Mouse (Mus musculus) kidney, embryonic 15.5 days (tissue): ENCODE results near the gene Fam171a2. TPM values are rescaled to one million over a fixed set of nuclear protein-coding genes. Genes with fewer than 3 reads are reported as not detected.
"Not testable (repeated sequence)": the region's sequence is repeated elsewhere in the genome, so short reads cannot be mapped to it uniquely, and the experiment has no call there.

Experiments used
- ATAC-seq: fragments of 200-750 bp; cut with Nextera tagmentation; replicated peaks from 2 replicates; pipeline ENCODE4 v1.8.0; 2017; ENCODE audit warnings: moderate TSS enrichment; ENCODE audit not compliant: low FRiP score
- H3K27ac ChIP-seq: fragments of 300-500 bp; sonication (generic); 2 replicates; pipeline ENCODE4 v1.5.1; 2015; ENCODE audit warnings: mild to moderate bottlenecking, inconsistent platforms
- H3K27me3 ChIP-seq: fragments of 300-500 bp; sonication (generic); 2 replicates; pipeline ENCODE4 v1.6.1; 2015; ENCODE audit warnings: inconsistent platforms
- H3K36me3 ChIP-seq: fragments of 300-500 bp; sonication (generic); 2 replicates; pipeline ENCODE4 v1.6.1; 2015; ENCODE audit warnings: inconsistent platforms
- H3K4me1 ChIP-seq: fragments of 300-500 bp; sonication (generic); 2 replicates; pipeline ENCODE4 v1.6.1; 2015; ENCODE audit warnings: inconsistent platforms
- H3K4me2 ChIP-seq: fragments of 300-500 bp; sonication (generic); 2 replicates; pipeline ENCODE4 v1.6.1; 2015; ENCODE audit warnings: moderate library complexity, mild to moderate bottlenecking, inconsistent platforms
- H3K4me3 ChIP-seq: fragments of 300-500 bp; sonication (generic); replicated peaks from 2 replicates; pipeline ENCODE4 v1.5.1; 2015; ENCODE audit warnings: mild to moderate bottlenecking, inconsistent platforms
- H3K9ac ChIP-seq: fragments of 300-500 bp; sonication (generic); 2 replicates; pipeline ENCODE4 v1.6.1; 2015; ENCODE audit warnings: mild to moderate bottlenecking, inconsistent platforms
- H3K9me3 ChIP-seq: fragments of 300-500 bp; sonication (generic); replicated peaks from 2 replicates; pipeline ENCODE4 v1.6.1; 2016; ENCODE audit warnings: inconsistent platforms
- WGBS: fragments of 180-500 bp; shearing (Covaris S2); methylation state at CpG from one replicate; pipeline ENCODE4 v1.1.7; 2015; ENCODE audit warnings: mixed read lengths; 5-methylcytosine and 5-hydroxymethylcytosine counted together
- polyA plus RNA-seq: library from polyadenylated mRNA; unstranded; fragments of >200 nt; fragmentation: Nextera tagmentation; extraction: Ambion mirVana; gene quantifications from 2 replicates; pipeline ENCODE4 v1.2.1, GENCODE M21; 2015

The Fam171a2 gene
- polyA plus RNA-seq, 1 experiment from 2014 or later, result 7.1 TPM

DNA sequence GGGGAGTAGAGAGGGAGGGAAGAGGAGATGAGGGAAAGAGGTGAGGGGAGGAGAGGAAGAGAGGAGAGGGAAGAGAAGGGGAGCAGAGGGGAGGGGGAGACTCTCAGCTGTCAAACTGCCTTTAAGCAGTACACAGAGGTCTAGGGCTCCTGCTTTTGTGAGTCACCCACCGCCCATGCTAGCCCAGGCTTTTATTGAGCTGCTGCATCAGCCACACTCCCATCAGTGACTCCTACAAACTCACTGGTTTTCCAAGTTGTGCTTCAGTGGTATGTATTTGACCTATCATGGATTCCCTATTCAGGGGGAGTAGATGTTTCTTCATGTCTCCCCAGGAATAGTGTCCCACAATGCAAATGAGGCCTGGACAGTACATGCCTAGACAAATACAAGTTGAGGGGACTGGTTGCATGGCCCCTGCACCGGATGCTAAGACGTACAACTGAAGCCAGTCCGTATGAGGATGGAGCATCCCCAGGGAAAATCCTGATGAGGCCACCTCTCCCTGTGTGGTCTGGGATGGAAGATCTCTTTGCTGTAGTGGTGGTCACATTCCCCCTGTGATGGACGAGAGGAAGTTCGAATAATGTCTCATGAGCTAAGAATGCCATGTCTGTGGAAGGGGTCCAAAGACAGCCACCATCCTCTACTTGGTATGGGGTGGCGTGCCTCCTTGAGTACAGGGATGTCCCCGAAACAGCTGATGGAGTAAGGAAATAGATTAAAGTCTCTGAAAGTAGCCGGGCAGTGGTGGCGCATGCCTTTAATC lies 32.3 kb downstream of the Fam171a2 start:
- Histone ChIP-seq H3K27me3 (no peaks in the 10 kb centered on the region), H3K4me1 (peaks cover 10% of the 10 kb centered on the region), H3K9ac (no peak overlapping the region), H3K27ac (no peak overlapping the region), H3K4me3 (no peak overlapping the region), H3K9me3 (no peaks in the 10 kb centered on the region), H3K36me3 (no peaks in the 10 kb centered on the region), H3K4me2 (no peak overlapping the region)
- WGBS, result 72% methylated on average over 10 of the region's 10 CpGs
- ATAC-seq, result no peak

DNA sequence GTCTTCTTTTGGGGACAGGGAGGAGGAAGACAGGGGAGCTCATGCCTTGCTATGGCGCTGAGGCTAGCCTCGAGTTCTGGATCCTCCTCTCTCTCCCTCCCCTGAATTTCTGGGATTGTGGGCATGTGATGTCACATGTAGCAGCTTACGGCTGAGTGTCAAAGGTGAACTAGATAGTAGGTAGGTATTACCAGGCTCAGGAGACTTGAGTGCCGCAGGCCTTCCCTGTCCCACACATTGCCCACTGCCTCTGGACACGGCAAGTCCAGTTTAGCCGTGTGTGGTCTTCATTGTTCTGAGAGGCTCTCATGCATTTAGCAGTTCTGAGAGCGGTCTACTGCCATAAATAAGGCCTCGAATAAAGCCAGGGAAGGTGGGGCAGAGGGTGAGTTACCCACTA lies 34.4 kb downstream of the Fam171a2 start:
- WGBS, result 75% methylated on average over 8 of the region's 8 CpGs
- H3K4me3 ChIP-seq, result no peak overlapping the region
- H3K9me3 ChIP-seq, result no peaks in the 10 kb centered on the region
- H3K4me1 ChIP-seq, result peaks cover 25% of the 10 kb centered on the region
- H3K9ac ChIP-seq, result no peak overlapping the region
- no peak overlapping the region for H3K4me2 ChIP-seq
- H3K36me3 ChIP-seq, result no peaks in the 10 kb centered on the region
- H3K27ac ChIP-seq, result no peak overlapping the region
- ATAC-seq, result no peak
- H3K27me3 ChIP-seq, result no peaks in the 10 kb centered on the region

DNA sequence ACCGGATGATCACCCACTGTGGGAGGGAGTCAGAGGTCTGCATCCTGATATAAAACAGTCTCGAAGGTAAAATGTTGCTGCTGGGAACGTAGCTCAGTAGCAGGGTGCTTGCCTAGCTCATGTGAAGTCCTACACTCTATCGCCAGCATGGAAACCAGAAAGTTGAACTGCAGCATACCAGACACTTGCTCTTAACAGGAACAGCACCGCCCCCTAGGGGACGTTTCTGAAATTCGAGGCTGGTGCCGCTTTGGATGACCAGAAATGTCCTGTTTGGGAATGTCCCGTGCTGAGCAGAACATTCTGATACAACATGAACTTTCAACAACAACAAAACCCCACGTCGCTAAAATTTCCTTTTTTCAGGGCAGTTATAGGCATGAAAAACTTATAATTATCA lies 35.8 kb downstream of the Fam171a2 start:
- 5% methylated on average over 11 of the region's 11 CpGs for WGBS
- no peaks in the 10 kb centered on the region for H3K36me3 ChIP-seq
- H3K27ac ChIP-seq, result peak overlapping the region; percentile 48; the same call in 1 of the 2 replicates
- H3K9ac ChIP-seq, result 0 out of 2 replicates have a peak overlapping the region, but pooled peaks have one; percentile 31
- H3K4me3 ChIP-seq, result no peak overlapping the region
- ATAC-seq, result no peak
- no peaks in the 10 kb centered on the region for H3K27me3 ChIP-seq
- H3K4me2 ChIP-seq, result peak overlapping the region; percentile 28; the same call in 1 of the 2 replicates
- H3K4me1 ChIP-seq, result peaks cover 30% of the 10 kb centered on the region
- H3K9me3 ChIP-seq, result no peaks in the 10 kb centered on the region

DNA sequence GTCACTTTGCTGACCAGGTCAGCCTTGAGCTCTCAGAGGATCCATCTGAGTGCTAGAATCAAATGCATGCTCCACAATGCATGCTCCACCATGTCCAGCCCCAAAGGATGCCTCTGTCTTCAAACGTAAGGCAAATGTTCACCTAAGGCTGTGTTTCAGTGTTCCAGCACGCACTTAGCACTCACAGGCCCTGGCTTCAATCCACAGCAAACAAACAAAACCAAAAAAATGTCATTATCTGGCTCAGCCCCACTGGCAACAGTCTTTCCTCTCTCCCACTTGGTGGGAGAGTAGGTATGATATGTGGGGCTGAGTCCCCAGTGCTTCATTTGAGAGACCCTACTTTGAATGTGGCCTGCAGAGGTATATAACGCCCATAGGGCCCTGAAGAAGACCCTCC lies 36.4 kb downstream of the Fam171a2 start:
- no peak for ATAC-seq
- Histone ChIP-seq H3K4me1 (peaks cover 37% of the 10 kb centered on the region), H3K36me3 (no peaks in the 10 kb centered on the region), H3K27me3 (no peaks in the 10 kb centered on the region), H3K27ac (0 out of 2 replicates have a peak overlapping the region, but pooled peaks have one; percentile 48), H3K9me3 (no peaks in the 10 kb centered on the region), H3K4me3 (no peak overlapping the region), H3K4me2 (no peak overlapping the region), H3K9ac (peak overlapping the region; percentile 31; the same call in 1 of the 2 replicates)
- WGBS, result 67% methylated on average over 3 of the region's 3 CpGs

DNA sequence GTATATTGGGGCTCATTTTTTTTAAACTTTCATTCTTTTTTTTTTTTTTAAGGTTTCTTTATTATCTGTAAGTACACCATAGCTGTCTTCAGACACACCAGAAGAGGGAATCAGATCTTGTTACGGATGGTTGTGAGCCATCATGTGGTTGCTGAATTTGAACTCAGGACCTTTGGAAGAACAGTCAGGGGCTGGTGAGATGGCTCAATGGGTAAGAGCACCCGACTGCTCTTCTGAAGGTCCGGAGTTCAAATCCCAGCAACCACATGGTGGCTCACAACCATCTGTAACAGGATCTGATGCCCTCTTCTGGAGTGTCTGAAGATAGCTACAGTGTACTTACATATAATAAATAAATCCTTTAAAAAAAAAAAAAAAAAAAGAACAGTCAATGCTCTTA lies 37.1 kb downstream of the Fam171a2 start:
- H3K27me3 ChIP-seq, H3K4me2 ChIP-seq, H3K9ac ChIP-seq, ATAC-seq, H3K4me3 ChIP-seq, H3K9me3 ChIP-seq, H3K36me3 ChIP-seq, H3K27ac ChIP-seq: not testable (repeated sequence)
- H3K4me1 ChIP-seq, result peaks cover 44% of the 10 kb centered on the region
- WGBS, result 98% methylated on average over 3 of the region's 3 CpGs

DNA sequence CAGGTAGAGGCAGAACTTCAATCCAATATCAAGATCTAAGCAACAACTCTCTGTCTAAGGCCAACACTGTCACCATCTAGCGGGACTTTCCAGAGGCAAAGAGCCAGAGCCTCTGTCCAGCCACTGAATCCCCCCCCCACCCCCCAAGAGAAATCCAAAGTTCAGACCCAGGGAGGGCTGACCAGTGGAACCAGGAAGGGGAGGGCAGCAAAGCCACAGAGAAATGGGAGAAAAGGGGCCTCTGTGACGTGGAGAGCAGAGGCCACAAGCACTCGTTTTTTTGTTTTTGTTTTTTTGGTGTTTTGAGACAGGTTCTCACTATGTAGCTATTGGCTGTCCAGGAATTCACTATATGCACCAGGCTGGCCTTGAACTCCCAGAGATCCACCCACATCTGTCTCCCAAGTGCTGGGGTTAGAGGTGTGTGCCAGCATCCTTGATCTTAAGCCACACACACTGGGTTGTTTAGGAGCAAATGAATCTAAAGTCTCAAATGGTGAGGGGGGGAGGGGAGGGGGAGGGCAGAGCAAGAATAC lies 37.6 kb downstream of the Fam171a2 start:
- no peak for ATAC-seq
- H3K27ac ChIP-seq, result peak overlapping the region; percentile 95
- no peak overlapping the region for H3K4me2 ChIP-seq

DNA sequence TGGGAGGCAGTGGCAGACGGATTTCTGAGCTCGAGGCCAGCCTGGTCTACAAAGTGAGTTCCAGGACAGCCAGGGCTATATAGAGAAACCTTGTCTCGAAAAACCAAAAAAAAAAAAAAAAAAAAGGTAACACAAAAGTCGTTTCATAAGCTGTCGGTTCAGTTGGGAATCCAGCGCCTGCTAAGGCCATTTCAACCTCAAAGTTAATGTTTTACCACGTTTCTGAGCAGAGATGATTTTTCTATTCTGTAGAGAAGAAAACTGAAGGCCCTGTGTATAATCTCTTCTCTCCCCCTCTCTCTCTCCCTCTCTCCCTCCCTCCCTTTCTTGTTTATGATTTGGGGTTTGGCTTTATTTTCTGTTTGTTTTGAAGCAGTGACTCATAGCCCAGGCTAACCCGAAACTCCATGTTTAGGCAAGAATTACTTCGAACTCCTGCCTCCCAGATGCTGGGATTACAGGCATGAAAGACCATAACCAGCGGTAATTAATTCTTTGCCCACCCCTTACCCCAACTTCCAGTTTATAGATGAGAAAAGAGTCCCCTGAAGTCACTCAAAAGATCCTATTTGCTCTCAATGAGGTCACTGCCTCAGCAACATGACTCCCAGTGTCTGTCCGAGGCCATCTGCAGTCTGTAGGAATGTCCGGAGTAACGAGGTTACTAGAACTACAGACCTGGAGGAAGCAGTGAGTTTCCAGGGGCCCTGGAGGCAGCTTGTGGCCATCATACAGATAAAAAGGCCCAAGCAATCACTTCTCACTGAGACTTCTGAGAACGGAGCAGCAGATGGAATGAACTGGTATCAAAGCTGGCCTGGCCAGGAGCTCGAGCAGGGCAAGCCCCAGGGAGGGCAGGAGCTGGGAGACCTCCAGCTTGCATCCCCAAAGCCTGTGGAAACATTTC lies 38.3 kb downstream of the Fam171a2 start:
- Histone ChIP-seq H3K27me3 (no peaks in the 10 kb centered on the region), H3K4me3 (peak overlapping the region; percentile 80), H3K4me2 (peak overlapping the region; percentile 80), H3K9ac (peak overlapping the region; percentile 42; the same call in 1 of the 2 replicates), H3K9me3 (no peaks in the 10 kb centered on the region), H3K27ac (peak overlapping the region; percentile 95), H3K36me3 (peaks cover 10% of the 10 kb centered on the region), H3K4me1 (peaks cover 54% of the 10 kb centered on the region)
- 0 out of 2 replicates have a peak, but pooled peaks have one; percentile 0 for ATAC-seq
- 35% methylated on average over 15 of the region's 15 CpGs for WGBS

More for the DNA sequence above, 37.6 kb downstream of the Fam171a2 start:
- no peak overlapping the region for H3K4me3 ChIP-seq
- H3K9me3 ChIP-seq, result no peaks in the 10 kb centered on the region
- peaks cover 49% of the 10 kb centered on the region for H3K4me1 ChIP-seq
- 82% methylated on average over 3 of the region's 3 CpGs for WGBS
- H3K9ac ChIP-seq, result no peak overlapping the region
- H3K27me3 ChIP-seq, result no peaks in the 10 kb centered on the region
- H3K36me3 ChIP-seq, result peaks cover 2% of the 10 kb centered on the region; the same call in 1 of the 2 replicates

DNA sequence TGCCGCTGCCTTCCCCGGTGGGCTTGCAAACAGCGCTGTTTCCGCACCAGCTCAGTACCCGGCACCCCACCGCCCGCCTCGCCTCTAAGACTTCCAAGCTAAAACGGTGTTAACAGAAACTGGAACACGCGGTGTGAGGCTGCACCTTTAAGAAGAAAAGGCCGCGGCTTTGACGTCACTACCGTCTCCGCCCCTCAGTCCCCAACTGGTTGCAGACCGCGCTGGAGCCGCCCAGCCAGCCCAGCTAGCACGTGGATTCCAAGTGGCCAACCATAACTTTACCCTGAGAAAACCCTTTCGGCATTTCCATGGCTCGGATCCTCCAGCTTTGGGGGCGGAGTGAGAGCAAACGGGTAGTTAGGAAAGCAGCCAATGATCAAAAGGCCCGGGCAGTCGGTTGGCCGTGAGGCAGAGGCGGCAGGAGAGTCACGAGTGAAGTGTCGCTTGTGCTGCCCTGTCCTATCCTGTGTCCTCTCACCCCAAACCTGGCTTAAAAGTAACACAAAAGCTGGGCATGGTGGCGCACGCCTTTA lies 39.1 kb downstream of the Fam171a2 start:
- H3K9ac ChIP-seq, result peak overlapping the region; percentile 89
- H3K4me1 ChIP-seq, result peaks cover 55% of the 10 kb centered on the region
- H3K4me3 ChIP-seq, result peak overlapping the region; percentile 80
- H3K27me3 ChIP-seq, result no peaks in the 10 kb centered on the region
- H3K36me3 ChIP-seq, result peaks cover 17% of the 10 kb centered on the region
- under 1% methylated on average over 32 of the region's 32 CpGs for WGBS
- peak overlapping the region; percentile 80 for H3K4me2 ChIP-seq
- peak; percentile 92 for ATAC-seq
- H3K9me3 ChIP-seq, result no peaks in the 10 kb centered on the region
- peak overlapping the region; percentile 95 for H3K27ac ChIP-seq

DNA sequence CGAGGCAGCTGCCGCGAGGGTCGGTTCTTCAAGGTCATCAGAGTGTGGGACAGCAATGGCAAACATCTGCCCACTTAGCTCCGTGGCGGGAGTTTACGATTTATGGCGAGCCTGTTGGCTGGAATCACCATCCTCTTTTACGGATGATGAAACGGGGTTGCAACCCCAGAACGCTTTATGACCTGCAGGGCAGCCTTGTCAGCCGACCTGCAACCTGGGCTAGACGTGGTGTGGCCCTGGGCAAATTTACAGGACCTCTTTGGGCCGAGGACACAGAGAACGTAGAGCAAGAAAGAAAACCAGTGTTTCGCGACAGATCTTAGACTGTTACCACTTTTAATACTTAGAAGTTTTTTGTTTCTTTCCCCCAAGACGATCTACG lies 39.7 kb downstream of the Fam171a2 start, which contains the start of gene Slc25a39:
Gene Slc25a39 (minus strand): TSS at position 113 of the 382 bp plus-strand sequence.
- Histone ChIP-seq H3K4me1 (peaks cover 55% of the 10 kb centered on the region), H3K4me3 (peak within 1 kb of the TSS; percentile 80), H3K4me2 (peak within 1 kb of the TSS; percentile 80), H3K27ac (peak within 1 kb of the TSS; percentile 95), H3K9me3 (no peaks in the 10 kb centered on the region), H3K27me3 (no peaks in the 10 kb centered on the region), H3K36me3 (peaks cover 23% of the 10 kb centered on the region), H3K9ac (peak within 1 kb of the TSS; percentile 89)
- peak; percentile 7; the same call in 1 of the 2 replicates for ATAC-seq
- WGBS, result under 1% methylated on average over 19 of the region's 19 CpGs

DNA sequence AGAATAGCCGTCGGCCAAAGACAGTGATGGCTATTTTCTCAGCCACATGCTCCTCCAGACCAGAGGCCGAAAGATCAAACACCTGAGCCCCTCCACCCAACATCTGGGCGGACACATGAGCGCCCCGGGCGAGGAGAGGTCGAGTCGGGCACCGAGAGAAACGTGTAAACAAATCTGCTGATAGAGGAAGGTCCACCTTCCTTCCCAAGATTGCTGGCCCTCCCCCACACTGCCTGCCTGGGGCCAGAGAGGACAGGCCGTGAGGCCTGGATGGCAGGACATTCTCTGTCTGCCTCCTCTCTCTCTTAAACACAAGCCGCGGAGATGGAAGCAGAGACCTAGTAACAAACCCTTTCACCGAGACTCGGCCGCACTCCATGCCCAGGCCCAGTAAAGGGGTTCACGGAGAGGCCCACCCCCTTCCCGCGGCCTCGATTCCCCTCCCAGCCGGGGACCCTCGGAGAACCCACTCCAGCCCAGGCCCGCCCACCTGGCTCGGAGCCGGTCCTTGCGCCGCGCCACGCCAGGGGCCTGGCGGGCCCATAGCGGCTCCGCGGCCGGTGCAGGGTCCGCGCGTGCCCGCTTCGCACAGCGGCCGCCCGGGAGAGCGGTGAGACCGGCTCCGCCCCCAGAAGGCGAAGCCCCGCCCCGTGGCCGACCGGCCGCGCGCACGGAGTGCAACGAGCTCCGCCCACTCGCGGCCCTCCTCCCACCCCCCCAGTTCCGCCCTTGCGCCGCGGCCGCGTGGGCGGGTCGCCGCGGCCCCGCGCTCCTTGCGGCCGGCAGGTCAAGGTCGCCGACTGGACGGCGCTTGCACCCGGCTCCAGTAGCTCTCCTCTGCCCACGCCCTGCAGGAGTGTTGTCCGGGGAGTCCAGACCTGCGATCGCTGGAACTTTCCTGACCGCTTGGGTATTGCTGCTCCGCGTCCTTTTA lies 40.3 kb downstream of the Fam171a2 start:
- WGBS, result under 1% methylated on average over 85 of the region's 85 CpGs
- Histone ChIP-seq H3K9me3 (no peaks in the 10 kb centered on the region), H3K4me1 (peaks cover 56% of the 10 kb centered on the region), H3K9ac (peak overlapping the region; percentile 89), H3K4me3 (peak overlapping the region; percentile 80), H3K27me3 (no peaks in the 10 kb centered on the region), H3K4me2 (peak overlapping the region; percentile 80), H3K27ac (peak overlapping the region; percentile 95), H3K36me3 (peaks cover 29% of the 10 kb centered on the region)
- ATAC-seq, result peak; percentile 74
